Mouse (Mus musculus): Measurements from ENCODE around the gene Tpd52l2.

Gene Tpd52l2

DNA sequence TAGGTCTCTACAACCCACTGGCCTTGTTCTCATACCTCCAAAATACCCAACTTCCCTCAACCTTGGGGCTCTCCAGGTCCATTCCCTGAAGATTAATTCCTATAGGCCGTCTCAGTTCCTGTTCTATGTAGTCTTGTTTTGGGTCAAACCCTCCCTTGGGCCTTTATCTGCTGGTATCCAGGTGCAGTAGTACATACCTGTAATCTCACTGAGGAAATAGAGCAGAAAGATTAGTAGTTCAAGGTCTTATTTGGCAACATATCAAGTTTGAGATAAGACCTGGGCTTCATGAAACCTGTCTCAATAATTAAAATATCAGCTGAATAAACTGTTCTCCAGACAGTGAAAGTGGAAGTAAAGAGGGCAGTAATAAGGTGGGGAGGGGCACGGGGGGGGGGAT is 13.8 kb upstream of the Tpd52l2 start:
- Histone ChIP-seq H3K9me3 (ENCODE audit: low read length) (no peaks in the 10 kb centered on the region), H3K4me1 (replicated peaks; ENCODE audit: low read depth, low read length) (peaks cover 32% of the 10 kb centered on the region), H3K36me3 (ENCODE audit: insufficient read depth, low read length) (no peaks in the 10 kb centered on the region), H3K27me3 (ENCODE audit: insufficient read depth, low read length) (no peaks in the 10 kb centered on the region), H3K4me3 (replicated peaks; ENCODE audit: low read length) (no peak overlapping the region)
- TF ChIP-seq POU5F1 (IDR thresholded peaks at IDR 0.05; ENCODE audit: borderline replicate concordance, low read length) (no peak), CTCF (conservative IDR thresholded peaks at IDR 0.05; ENCODE audit: low read length) (no peak), NANOG (IDR thresholded peaks at IDR 0.05; ENCODE audit: borderline replicate concordance, low read length) (no peak)

DNA sequence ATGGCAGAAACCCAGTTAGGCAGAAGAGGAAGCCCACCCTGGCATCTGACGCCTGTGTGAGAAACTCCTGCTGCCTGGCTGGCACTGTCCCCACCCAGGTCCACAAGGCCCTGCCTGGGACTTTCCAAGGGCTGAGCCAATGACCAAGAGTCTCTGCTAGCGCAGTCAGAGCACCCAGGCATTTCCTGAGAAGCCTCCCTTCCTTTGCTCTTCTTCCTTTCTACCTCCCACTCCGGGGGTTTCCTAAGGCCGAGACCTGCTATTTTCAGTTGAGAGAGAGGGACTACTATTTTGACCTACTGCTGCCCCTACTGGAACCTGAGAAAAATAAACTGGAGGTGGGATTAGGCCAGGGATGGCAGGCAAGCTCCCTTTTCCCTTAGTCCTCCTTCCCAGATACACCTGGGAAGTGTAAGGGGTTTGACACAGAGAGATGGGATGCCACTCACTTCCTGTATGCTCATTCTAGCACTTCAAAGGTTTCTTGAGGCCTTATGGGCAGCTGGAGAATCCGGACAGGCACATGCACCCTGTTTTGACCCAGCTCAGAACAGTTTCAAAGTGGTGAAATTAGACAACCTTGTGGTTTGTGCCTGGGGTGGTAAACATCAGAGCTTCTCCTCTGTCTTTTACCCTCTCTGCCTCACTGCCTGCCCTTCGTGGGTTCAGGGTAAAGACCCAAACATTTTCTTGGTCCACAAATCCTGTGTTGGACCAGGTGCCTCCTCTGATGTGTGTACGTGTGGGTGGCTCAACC is 13.2 kb upstream of the Tpd52l2 start:
- H3K27me3 ChIP-seq (ENCODE audit: insufficient read depth, low read length), result no peaks in the 10 kb centered on the region
- peaks cover 38% of the 10 kb centered on the region for H3K4me1 ChIP-seq (replicated peaks; ENCODE audit: low read depth, low read length)
- TF ChIP-seq CTCF (conservative IDR thresholded peaks at IDR 0.05; ENCODE audit: low read length) (peak; percentile 19; the same call in 1 of the 2 replicates), NANOG (IDR thresholded peaks at IDR 0.05; ENCODE audit: borderline replicate concordance, low read length) (no peak)
- no peak overlapping the region for H3K4me3 ChIP-seq (replicated peaks; ENCODE audit: low read length)
- H3K36me3 ChIP-seq (ENCODE audit: insufficient read depth, low read length), result no peaks in the 10 kb centered on the region
- H3K9me3 ChIP-seq (ENCODE audit: low read length), result no peaks in the 10 kb centered on the region

- no peak overlapping the region for H3K4me3 ChIP-seq (replicated peaks; ENCODE audit: low read length)
- TF ChIP-seq NANOG (IDR thresholded peaks at IDR 0.05; ENCODE audit: borderline replicate concordance, low read length) (no peak), POU5F1 (IDR thresholded peaks at IDR 0.05; ENCODE audit: borderline replicate concordance, low read length) (no peak), CTCF (conservative IDR thresholded peaks at IDR 0.05; ENCODE audit: low read length) (no peak)
- H3K4me1 ChIP-seq (replicated peaks; ENCODE audit: low read depth, low read length), result peaks cover 39% of the 10 kb centered on the region
- no peaks in the 10 kb centered on the region for H3K36me3 ChIP-seq (ENCODE audit: insufficient read depth, low read length)
- H3K9me3 ChIP-seq (ENCODE audit: low read length), result no peaks in the 10 kb centered on the region
- H3K27me3 ChIP-seq (ENCODE audit: insufficient read depth, low read length), result no peaks in the 10 kb centered on the region
Measured at GRCm38 (mm10) chr2:181484456-181485233, 12.3 kb upstream of the Tpd52l2 start.

- Histone ChIP-seq H3K27me3 (ENCODE audit: insufficient read depth, low read length) (no peaks in the 10 kb centered on the region), H3K4me3 (replicated peaks; ENCODE audit: low read length) (no peak overlapping the region), H3K36me3 (ENCODE audit: insufficient read depth, low read length) (no peaks in the 10 kb centered on the region), H3K9me3 (ENCODE audit: low read length) (no peaks in the 10 kb centered on the region), H3K4me1 (replicated peaks; ENCODE audit: low read depth, low read length) (peaks cover 39% of the 10 kb centered on the region)
- no peak for TF ChIP-seq NANOG (IDR thresholded peaks at IDR 0.05; ENCODE audit: borderline replicate concordance, low read length)
- TF ChIP-seq CTCF (conservative IDR thresholded peaks at IDR 0.05; ENCODE audit: low read length), result no peak
- no peak for TF ChIP-seq POU5F1 (IDR thresholded peaks at IDR 0.05; ENCODE audit: borderline replicate concordance, low read length)
Measured at GRCm38 (mm10) chr2:181485741-181486140, 11.2 kb upstream of the Tpd52l2 start.

DNA sequence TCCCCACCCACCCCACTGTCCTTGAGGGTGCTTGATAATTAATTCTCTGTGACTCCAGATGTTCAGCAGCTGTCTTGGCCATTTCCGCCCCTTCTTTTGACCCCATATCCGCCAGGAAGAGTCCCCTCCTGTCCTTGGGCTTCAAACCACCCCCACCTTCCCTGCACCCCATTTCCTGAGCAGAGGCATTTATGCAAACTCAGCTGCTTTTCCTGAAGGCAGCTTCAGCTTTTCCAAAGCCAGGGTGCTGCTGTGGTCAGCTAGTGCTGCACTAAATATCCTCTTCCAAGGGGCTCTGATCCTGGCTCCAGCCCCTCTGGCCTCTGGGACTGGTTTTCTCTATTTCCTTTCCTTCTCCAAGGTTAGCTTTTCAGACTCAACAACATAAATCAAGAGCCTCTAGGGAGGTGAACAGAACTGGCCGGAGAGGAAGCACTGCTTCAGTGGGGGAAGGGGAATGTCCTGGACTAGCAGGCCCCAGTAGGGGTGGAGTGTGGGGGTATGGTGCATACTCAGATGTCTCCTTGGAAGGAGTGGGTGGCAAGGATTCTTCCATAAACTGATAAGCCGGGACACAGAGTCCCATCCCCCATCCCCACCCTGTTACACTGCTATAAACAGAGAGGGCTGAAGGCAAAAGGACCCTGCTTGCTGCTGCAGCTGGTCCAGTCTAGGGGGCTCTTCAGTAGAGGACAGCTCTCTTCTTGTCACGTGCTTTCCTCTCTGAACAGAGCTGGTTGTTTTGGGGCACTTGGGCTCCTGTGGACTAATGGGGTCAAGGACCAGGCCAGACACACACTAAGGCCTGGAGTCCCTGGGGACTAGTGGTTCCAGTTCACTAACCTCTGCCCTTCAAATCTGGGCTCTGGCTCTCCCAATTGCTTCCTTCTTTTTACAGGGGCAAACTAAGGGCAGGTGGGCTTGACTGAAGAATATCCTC is 9.3 kb upstream of the Tpd52l2 start:
- Histone ChIP-seq H3K4me1 (replicated peaks; ENCODE audit: low read depth, low read length) (peaks cover 51% of the 10 kb centered on the region), H3K9me3 (ENCODE audit: low read length) (no peaks in the 10 kb centered on the region), H3K4me3 (replicated peaks; ENCODE audit: low read length) (peak overlapping the region; percentile 23; the same call in 1 of the 2 replicates), H3K36me3 (ENCODE audit: insufficient read depth, low read length) (no peaks in the 10 kb centered on the region), H3K27me3 (ENCODE audit: insufficient read depth, low read length) (no peaks in the 10 kb centered on the region)
- no peak for TF ChIP-seq POU5F1 (IDR thresholded peaks at IDR 0.05; ENCODE audit: borderline replicate concordance, low read length)
- no peak for TF ChIP-seq CTCF (conservative IDR thresholded peaks at IDR 0.05; ENCODE audit: low read length)
- no peak for TF ChIP-seq NANOG (IDR thresholded peaks at IDR 0.05; ENCODE audit: borderline replicate concordance, low read length)

DNA sequence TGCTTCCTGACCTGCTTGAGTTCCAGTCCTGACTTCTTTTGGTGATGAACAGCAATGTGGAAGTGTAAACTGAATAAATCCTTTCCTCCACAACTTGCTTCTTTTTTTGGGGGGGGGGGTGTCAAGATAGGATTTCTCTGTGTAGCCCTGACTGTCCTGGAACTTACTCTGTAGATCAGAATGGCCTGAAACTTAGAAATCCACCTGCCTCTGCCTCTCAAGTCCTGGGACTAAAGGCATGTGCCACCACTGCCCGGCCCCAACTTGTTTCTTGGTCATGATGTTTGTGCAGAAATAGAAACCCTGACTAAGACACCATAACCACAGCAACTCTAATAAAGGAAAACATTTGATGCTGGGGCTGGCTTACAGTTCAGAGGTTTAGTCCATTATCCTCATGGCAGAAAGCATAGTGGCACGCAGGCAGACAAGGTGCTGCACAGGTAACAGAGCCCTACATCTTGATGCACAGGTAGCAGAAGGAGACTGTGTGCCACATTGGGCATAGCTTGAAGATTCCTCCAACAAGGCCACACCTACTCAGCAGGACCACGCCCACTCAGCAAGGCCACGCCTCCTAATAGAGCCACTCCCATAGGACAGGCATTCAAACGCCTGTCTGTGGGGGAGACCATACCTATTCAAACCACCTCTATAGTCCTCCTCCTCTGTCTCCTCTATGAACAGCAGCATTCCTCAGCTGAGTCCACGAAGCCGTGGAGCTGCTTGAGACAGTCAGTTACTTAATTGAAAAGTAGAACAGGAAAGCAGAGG is 5.3 kb upstream of the Tpd52l2 start:
- Histone ChIP-seq H3K4me3 (replicated peaks; ENCODE audit: low read length) (peak overlapping the region; percentile 41; the same call in 1 of the 2 replicates), H3K36me3 (ENCODE audit: insufficient read depth, low read length) (no peaks in the 10 kb centered on the region), H3K27me3 (ENCODE audit: insufficient read depth, low read length) (peaks cover 12% of the 10 kb centered on the region), H3K4me1 (replicated peaks; ENCODE audit: low read depth, low read length) (peaks cover 69% of the 10 kb centered on the region), H3K9me3 (ENCODE audit: low read length) (no peaks in the 10 kb centered on the region)
- no peak for TF ChIP-seq NANOG (IDR thresholded peaks at IDR 0.05; ENCODE audit: borderline replicate concordance, low read length)
- TF ChIP-seq CTCF (conservative IDR thresholded peaks at IDR 0.05; ENCODE audit: low read length), result no peak
- no peak for TF ChIP-seq POU5F1 (IDR thresholded peaks at IDR 0.05; ENCODE audit: borderline replicate concordance, low read length)

- H3K9me3 ChIP-seq (ENCODE audit: low read length), result no peaks in the 10 kb centered on the region
- H3K4me3 ChIP-seq (replicated peaks; ENCODE audit: low read length), result peak overlapping the region; percentile 41; the same call in 1 of the 2 replicates
- TF ChIP-seq NANOG (IDR thresholded peaks at IDR 0.05; ENCODE audit: borderline replicate concordance, low read length), result no peak
- no peaks in the 10 kb centered on the region for H3K36me3 ChIP-seq (ENCODE audit: insufficient read depth, low read length)
- peaks cover 63% of the 10 kb centered on the region for H3K4me1 ChIP-seq (replicated peaks; ENCODE audit: low read depth, low read length)
- H3K27me3 ChIP-seq (ENCODE audit: insufficient read depth, low read length), result peaks cover 12% of the 10 kb centered on the region
Measured at GRCm38 (mm10) chr2:181492206-181492605, 4.7 kb upstream of the Tpd52l2 start.

Data from E14TG2a.4 (cell line).